Mouse (Mus musculus): ENCODE results near the gene Ncl. TPM values are rescaled to one million over a fixed set of nuclear protein-coding genes. Genes with fewer than 3 reads are reported as not detected.

The Ncl gene
- polyA plus RNA-seq, 1 experiment from 2014 or later: 172 TPM

- Histone ChIP-seq H3K36me3 (ENCODE audit: control insufficient read depth, insufficient read depth) (no peaks in the 10 kb centered on the region), H3K9ac (ENCODE audit: low read depth, low read length) (no peak overlapping the region), H3K4me2 (replicated peaks; ENCODE audit: low read depth) (no peak overlapping the region), H3K27me3 (replicated peaks; ENCODE audit: control insufficient read depth, insufficient read depth, low read length) (no peaks in the 10 kb centered on the region), H3K4me1 (replicated peaks; ENCODE audit: control insufficient read depth, insufficient read depth, low read length) (no peaks in the 10 kb centered on the region), H3K9me3 (ENCODE audit: control insufficient read depth) (no peaks in the 10 kb centered on the region), H3K27ac (ENCODE audit: low read depth, low read length) (no peak overlapping the region), H3K4me3 (ENCODE audit: low read depth, low read length) (no peak overlapping the region)
- TF ChIP-seq CTCF (IDR thresholded peaks at IDR 0.05; ENCODE audit: low read depth): no peak
- 50% methylated on average over 10 of the region's 10 CpGs for WGBS
- ATAC-seq: no peak
These were observed 47.7 kb downstream of the Ncl start for GRCm38 (mm10) chr1:86311467-86312005.

GRCm38 (mm10) chr1:86310536-86311310, 48.5 kb downstream of the Ncl start:
- no peaks in the 10 kb centered on the region for H3K4me1 ChIP-seq (replicated peaks; ENCODE audit: control insufficient read depth, insufficient read depth, low read length)
- TF ChIP-seq CTCF (IDR thresholded peaks at IDR 0.05; ENCODE audit: low read depth): no peak
- H3K27me3 ChIP-seq (replicated peaks; ENCODE audit: control insufficient read depth, insufficient read depth, low read length): no peaks in the 10 kb centered on the region
- no peak overlapping the region for H3K27ac ChIP-seq (ENCODE audit: low read depth, low read length)
- H3K4me2 ChIP-seq (replicated peaks; ENCODE audit: low read depth): no peak overlapping the region
- H3K9me3 ChIP-seq (ENCODE audit: control insufficient read depth): no peaks in the 10 kb centered on the region
- no peak for ATAC-seq
- no peak overlapping the region for H3K9ac ChIP-seq (ENCODE audit: low read depth, low read length)
- H3K36me3 ChIP-seq (ENCODE audit: control insufficient read depth, insufficient read depth): no peaks in the 10 kb centered on the region
- WGBS: 57% methylated on average over 15 of the region's 15 CpGs
- H3K4me3 ChIP-seq (ENCODE audit: low read depth, low read length): no peak overlapping the region

- H3K9me3 ChIP-seq (ENCODE audit: control insufficient read depth): no peaks in the 10 kb centered on the region
- H3K27me3 ChIP-seq (replicated peaks; ENCODE audit: control insufficient read depth, insufficient read depth, low read length): peaks cover 8% of the 10 kb centered on the region; the same call in 1 of the 2 replicates
- H3K27ac ChIP-seq (ENCODE audit: low read depth, low read length): no peak overlapping the region
- no peaks in the 10 kb centered on the region for H3K4me1 ChIP-seq (replicated peaks; ENCODE audit: control insufficient read depth, insufficient read depth, low read length)
- ATAC-seq: peak; percentile 31
- H3K36me3 ChIP-seq (ENCODE audit: control insufficient read depth, insufficient read depth): no peaks in the 10 kb centered on the region
- no peak overlapping the region for H3K9ac ChIP-seq (ENCODE audit: low read depth, low read length)
- WGBS: 79% methylated on average over 7 of the region's 7 CpGs
- H3K4me2 ChIP-seq (replicated peaks; ENCODE audit: low read depth): no peak overlapping the region
- H3K4me3 ChIP-seq (ENCODE audit: low read depth, low read length): no peak overlapping the region
- no peak for TF ChIP-seq CTCF (IDR thresholded peaks at IDR 0.05; ENCODE audit: low read depth)
These were observed 49.8 kb downstream of the Ncl start for GRCm38 (mm10) chr1:86309270-86309833.

- H3K9me3 ChIP-seq (ENCODE audit: control insufficient read depth): no peaks in the 10 kb centered on the region
- no peaks in the 10 kb centered on the region for H3K4me1 ChIP-seq (replicated peaks; ENCODE audit: control insufficient read depth, insufficient read depth, low read length)
- H3K4me2 ChIP-seq (replicated peaks; ENCODE audit: low read depth): no peak overlapping the region
- no peak overlapping the region for H3K27ac ChIP-seq (ENCODE audit: low read depth, low read length)
- TF ChIP-seq CTCF (IDR thresholded peaks at IDR 0.05; ENCODE audit: low read depth): no peak
- H3K9ac ChIP-seq (ENCODE audit: low read depth, low read length): no peak overlapping the region
- no peak overlapping the region for H3K4me3 ChIP-seq (ENCODE audit: low read depth, low read length)
- no peak for ATAC-seq
- WGBS: 71% methylated on average over 4 of the region's 4 CpGs
- peaks cover 16% of the 10 kb centered on the region; the same call in 1 of the 2 replicates for H3K27me3 ChIP-seq (replicated peaks; ENCODE audit: control insufficient read depth, insufficient read depth, low read length)
- H3K36me3 ChIP-seq (ENCODE audit: control insufficient read depth, insufficient read depth): no peaks in the 10 kb centered on the region
These were observed 51.1 kb downstream of the Ncl start for GRCm38 (mm10) chr1:86307871-86308641.

- Histone ChIP-seq H3K9ac (ENCODE audit: low read depth, low read length) (no peak overlapping the region), H3K27ac (ENCODE audit: low read depth, low read length) (no peak overlapping the region), H3K9me3 (ENCODE audit: control insufficient read depth) (no peaks in the 10 kb centered on the region), H3K27me3 (replicated peaks; ENCODE audit: control insufficient read depth, insufficient read depth, low read length) (peaks cover 16% of the 10 kb centered on the region; the same call in 1 of the 2 replicates), H3K4me1 (replicated peaks; ENCODE audit: control insufficient read depth, insufficient read depth, low read length) (no peaks in the 10 kb centered on the region), H3K4me3 (ENCODE audit: low read depth, low read length) (no peak overlapping the region), H3K4me2 (replicated peaks; ENCODE audit: low read depth) (no peak overlapping the region), H3K36me3 (ENCODE audit: control insufficient read depth, insufficient read depth) (no peaks in the 10 kb centered on the region)
- no peak for TF ChIP-seq CTCF (IDR thresholded peaks at IDR 0.05; ENCODE audit: low read depth)
- no peak for ATAC-seq
- WGBS: 92% methylated on average over 7 of the region's 7 CpGs
These were observed 51.9 kb downstream of the Ncl start for GRCm38 (mm10) chr1:86307177-86307762.
